Mouse (Mus musculus): ENCODE data around the gene Mllt1. TPM values are rescaled to one million over a fixed set of nuclear protein-coding genes. Genes with fewer than 3 reads are reported as not detected.

Mllt1 gene
- polyA plus RNA-seq, 1 experiment from 2014 or later = 26.4 TPM

DNA sequence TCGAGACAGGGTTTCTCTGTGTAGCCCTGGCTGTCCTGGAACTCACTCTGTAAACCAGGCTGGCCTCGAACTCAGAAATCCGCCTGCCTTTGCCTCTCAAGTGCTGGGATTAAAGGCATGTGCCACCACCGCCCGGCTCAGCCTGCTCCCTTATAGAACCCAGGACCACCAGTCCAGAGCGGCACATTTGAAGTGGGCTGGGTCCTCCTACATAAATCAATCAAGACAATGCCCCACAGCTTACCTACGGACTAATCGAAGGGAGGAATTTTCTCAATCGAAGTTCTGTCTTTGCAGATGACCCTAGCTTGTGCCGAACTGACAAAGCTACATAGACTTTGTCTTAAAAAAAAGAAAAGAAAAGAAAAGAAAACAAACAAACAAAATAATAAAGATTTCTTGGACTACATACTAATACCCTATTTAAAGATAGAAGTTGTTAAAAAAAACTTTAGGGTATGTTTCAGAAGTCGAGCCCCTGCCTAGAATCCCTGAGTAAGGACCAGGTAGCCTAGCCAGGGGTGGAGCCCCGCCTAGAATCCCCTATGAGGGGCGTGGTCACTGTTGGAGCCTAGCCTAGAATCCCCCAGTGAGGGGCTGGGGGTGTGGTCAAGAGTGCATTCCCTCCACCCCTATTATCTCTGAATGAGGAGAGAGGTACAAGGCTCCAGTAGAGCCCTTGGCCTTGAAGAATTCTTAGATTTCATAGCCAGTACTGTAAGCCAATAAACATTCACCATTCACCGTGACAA, 38.9 kb upstream of the Mllt1 start:
- H3K36me3 ChIP-seq (ENCODE audit: control insufficient read depth, insufficient read depth) = no peaks in the 10 kb centered on the region
- H3K4me3 ChIP-seq (ENCODE audit: low read length) = no peak overlapping the region
- H3K9me3 ChIP-seq (replicated peaks; ENCODE audit: control insufficient read depth, low read length) = no peaks in the 10 kb centered on the region
- no peak overlapping the region for H3K27ac ChIP-seq (ENCODE audit: low read length)
- no peaks in the 10 kb centered on the region for H3K4me1 ChIP-seq (ENCODE audit: control insufficient read depth, insufficient read depth, low read length)
- no peak for ATAC-seq (replicated peaks; ENCODE audit: extremely low read depth, insufficient read depth, low FRiP score)
- H3K9ac ChIP-seq (ENCODE audit: low read length) = no peak overlapping the region
- no peaks in the 10 kb centered on the region; the same call in 1 of the 2 replicates for H3K27me3 ChIP-seq (ENCODE audit: control insufficient read depth, insufficient read depth, low read length)
- no peak overlapping the region for H3K4me2 ChIP-seq (ENCODE audit: low read depth, low read length)
- WGBS = 57% methylated on average over 12 of the region's 14 CpGs

DNA sequence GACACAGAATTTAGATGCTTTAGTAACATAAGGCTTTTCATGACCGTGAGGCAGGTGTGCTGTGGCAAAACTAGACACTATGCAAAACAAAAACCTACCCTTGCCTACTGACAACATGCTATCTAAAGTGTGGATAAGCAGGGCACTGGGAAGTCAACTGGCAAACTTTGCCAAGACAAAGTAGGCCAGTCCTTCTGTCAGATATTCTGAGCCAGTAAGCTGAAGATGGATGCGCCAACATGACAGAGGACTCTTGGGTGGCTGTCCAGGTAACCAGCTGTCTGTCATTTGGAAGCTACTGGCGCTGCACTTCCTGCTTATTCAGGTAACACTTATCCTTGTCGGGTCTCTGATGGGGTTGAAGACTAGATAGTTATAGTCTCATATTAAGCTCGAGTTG, 34.9 kb upstream of the Mllt1 start:
- H3K27ac ChIP-seq (ENCODE audit: low read length) = no peak overlapping the region
- H3K36me3 ChIP-seq (ENCODE audit: control insufficient read depth, insufficient read depth) = no peaks in the 10 kb centered on the region
- no peak overlapping the region for H3K4me2 ChIP-seq (ENCODE audit: low read depth, low read length)
- ATAC-seq (replicated peaks; ENCODE audit: extremely low read depth, insufficient read depth, low FRiP score) = no peak
- 60% methylated on average over 5 of the region's 5 CpGs for WGBS
- H3K9ac ChIP-seq (ENCODE audit: low read length) = no peak overlapping the region
- H3K9me3 ChIP-seq (replicated peaks; ENCODE audit: control insufficient read depth, low read length) = no peaks in the 10 kb centered on the region
- no peak overlapping the region for H3K4me3 ChIP-seq (ENCODE audit: low read length)
- no peaks in the 10 kb centered on the region; the same call in 1 of the 2 replicates for H3K27me3 ChIP-seq (ENCODE audit: control insufficient read depth, insufficient read depth, low read length)
- no peaks in the 10 kb centered on the region for H3K4me1 ChIP-seq (ENCODE audit: control insufficient read depth, insufficient read depth, low read length)

DNA sequence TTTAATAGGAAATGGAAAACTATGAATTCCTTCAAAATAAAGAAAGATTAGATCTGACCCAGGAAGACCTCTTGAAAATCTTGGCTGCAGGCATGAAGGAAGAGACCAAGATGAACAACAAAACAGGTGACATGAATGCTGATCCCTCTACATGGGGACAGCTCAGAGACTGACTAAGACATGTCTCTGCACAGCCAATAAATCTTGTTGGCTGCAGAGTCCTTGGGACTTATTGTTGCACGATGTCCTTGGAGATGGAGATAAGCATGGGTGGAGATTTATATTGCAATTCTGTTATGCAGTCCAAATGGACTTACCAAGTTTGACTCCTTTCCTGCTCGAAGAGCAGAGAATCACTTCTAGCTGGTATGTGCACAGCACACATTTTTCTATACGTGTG, 34.1 kb upstream of the Mllt1 start:
- no peak overlapping the region for H3K4me2 ChIP-seq (ENCODE audit: low read depth, low read length)
- no peak overlapping the region for H3K27ac ChIP-seq (ENCODE audit: low read length)
- no peaks in the 10 kb centered on the region; the same call in 1 of the 2 replicates for H3K27me3 ChIP-seq (ENCODE audit: control insufficient read depth, insufficient read depth, low read length)
- WGBS = 60% methylated on average over 3 of the region's 3 CpGs
- no peak for ATAC-seq (replicated peaks; ENCODE audit: extremely low read depth, insufficient read depth, low FRiP score)
- H3K36me3 ChIP-seq (ENCODE audit: control insufficient read depth, insufficient read depth) = no peaks in the 10 kb centered on the region
- no peaks in the 10 kb centered on the region for H3K4me1 ChIP-seq (ENCODE audit: control insufficient read depth, insufficient read depth, low read length)
- no peak overlapping the region for H3K9ac ChIP-seq (ENCODE audit: low read length)
- no peak overlapping the region for H3K4me3 ChIP-seq (ENCODE audit: low read length)
- H3K9me3 ChIP-seq (replicated peaks; ENCODE audit: control insufficient read depth, low read length) = no peaks in the 10 kb centered on the region

DNA sequence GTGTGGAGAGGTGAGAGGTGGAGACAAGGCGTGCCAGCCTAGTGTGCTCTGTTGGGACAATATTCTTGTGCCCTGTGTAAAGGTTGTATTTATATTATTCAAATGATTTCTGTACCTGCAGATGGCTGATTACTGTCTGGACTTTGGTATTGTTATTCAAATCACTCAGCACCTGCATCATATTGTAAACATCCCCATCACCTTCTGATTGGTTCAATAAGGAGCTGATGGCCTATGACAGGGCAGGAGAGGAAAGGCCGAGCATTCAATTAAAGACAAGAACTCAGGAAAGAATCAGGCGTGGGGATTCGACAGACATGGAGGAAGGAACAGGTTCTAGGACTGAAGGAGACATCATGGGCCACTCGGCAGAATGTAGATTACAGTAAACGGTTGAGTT, 28.4 kb upstream of the Mllt1 start:
- H3K4me3 ChIP-seq (ENCODE audit: low read length) = no peak overlapping the region
- no peaks in the 10 kb centered on the region for H3K9me3 ChIP-seq (replicated peaks; ENCODE audit: control insufficient read depth, low read length)
- no peaks in the 10 kb centered on the region for H3K36me3 ChIP-seq (ENCODE audit: control insufficient read depth, insufficient read depth)
- no peak overlapping the region for H3K27ac ChIP-seq (ENCODE audit: low read length)
- 68% methylated on average over 6 of the region's 6 CpGs for WGBS
- no peaks in the 10 kb centered on the region for H3K27me3 ChIP-seq (ENCODE audit: control insufficient read depth, insufficient read depth, low read length)
- no peaks in the 10 kb centered on the region for H3K4me1 ChIP-seq (ENCODE audit: control insufficient read depth, insufficient read depth, low read length)
- no peak overlapping the region for H3K9ac ChIP-seq (ENCODE audit: low read length)
- ATAC-seq (replicated peaks; ENCODE audit: extremely low read depth, insufficient read depth, low FRiP score) = no peak
- no peak overlapping the region for H3K4me2 ChIP-seq (ENCODE audit: low read depth, low read length)

DNA sequence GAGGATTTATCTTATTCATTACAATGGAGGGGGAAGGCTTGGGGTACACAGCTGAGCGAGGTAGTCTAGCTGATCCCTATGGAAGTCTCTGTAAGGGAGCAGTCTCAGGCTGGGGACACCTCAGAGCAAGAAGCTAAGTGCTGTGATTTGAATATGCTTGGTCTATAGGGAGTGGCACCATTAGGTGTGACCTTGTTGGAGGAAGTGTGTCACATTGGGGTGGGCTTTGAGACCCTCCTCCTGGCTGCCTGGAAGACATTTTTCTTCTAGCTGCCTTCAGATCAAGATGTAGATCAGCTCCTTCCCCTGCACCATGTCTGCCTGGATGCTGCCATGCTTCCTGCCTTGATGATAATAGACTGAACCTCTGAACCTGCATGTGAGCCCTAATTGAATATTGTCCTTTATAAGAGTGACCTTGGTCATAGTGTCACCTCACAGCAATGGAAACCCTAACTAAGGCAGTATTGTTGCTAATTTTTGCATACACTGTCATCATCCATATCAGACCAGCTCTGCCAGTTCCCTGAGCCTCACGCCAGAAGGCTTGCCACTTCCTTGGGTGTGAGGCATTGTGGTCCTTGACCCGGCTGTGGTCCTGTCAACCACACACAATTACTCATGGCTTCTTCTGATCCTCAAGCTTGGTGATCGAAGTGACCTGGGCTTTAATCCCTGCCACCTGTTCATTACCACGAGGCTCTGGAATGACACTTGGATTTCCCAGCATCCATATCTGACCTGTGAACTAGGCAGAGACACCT, 27.6 kb upstream of the Mllt1 start:
- ATAC-seq (replicated peaks; ENCODE audit: extremely low read depth, insufficient read depth, low FRiP score) = no peak
- Histone ChIP-seq H3K27ac (ENCODE audit: low read length) (no peak overlapping the region), H3K9me3 (replicated peaks; ENCODE audit: control insufficient read depth, low read length) (no peaks in the 10 kb centered on the region), H3K27me3 (ENCODE audit: control insufficient read depth, insufficient read depth, low read length) (no peaks in the 10 kb centered on the region), H3K4me1 (ENCODE audit: control insufficient read depth, insufficient read depth, low read length) (no peaks in the 10 kb centered on the region), H3K9ac (ENCODE audit: low read length) (no peak overlapping the region), H3K4me2 (ENCODE audit: low read depth, low read length) (no peak overlapping the region), H3K36me3 (ENCODE audit: control insufficient read depth, insufficient read depth) (no peaks in the 10 kb centered on the region), H3K4me3 (ENCODE audit: low read length) (no peak overlapping the region)
- 64% methylated on average over 5 of the region's 5 CpGs for WGBS

DNA sequence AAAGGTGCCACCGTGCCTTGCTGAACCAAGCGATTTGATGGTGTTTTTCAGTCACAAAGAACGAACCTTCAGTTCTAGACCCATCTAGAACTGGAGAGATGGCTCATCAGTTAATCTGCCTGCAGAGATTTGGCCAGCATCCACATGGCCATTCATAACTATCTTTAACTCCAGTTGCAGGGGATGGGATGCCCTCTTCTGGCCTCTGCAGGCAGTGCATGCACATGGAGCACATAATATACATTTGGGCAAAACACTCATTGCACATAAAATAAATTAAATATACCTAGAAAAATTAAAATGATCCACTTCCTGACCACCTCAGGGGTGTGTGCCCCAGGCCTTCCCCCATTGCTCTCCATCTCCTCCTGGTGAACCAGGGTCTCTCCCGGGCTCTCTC, 26.7 kb upstream of the Mllt1 start:
- no peak for ATAC-seq (replicated peaks; ENCODE audit: extremely low read depth, insufficient read depth, low FRiP score)
- H3K4me3 ChIP-seq (ENCODE audit: low read length) = no peak overlapping the region
- H3K36me3 ChIP-seq (ENCODE audit: control insufficient read depth, insufficient read depth) = no peaks in the 10 kb centered on the region
- H3K9me3 ChIP-seq (replicated peaks; ENCODE audit: control insufficient read depth, low read length) = no peaks in the 10 kb centered on the region
- H3K27ac ChIP-seq (ENCODE audit: low read length) = no peak overlapping the region
- 87% methylated on average over 4 of the region's 4 CpGs for WGBS
- no peaks in the 10 kb centered on the region for H3K27me3 ChIP-seq (ENCODE audit: control insufficient read depth, insufficient read depth, low read length)
- H3K4me2 ChIP-seq (ENCODE audit: low read depth, low read length) = no peak overlapping the region
- H3K9ac ChIP-seq (ENCODE audit: low read length) = no peak overlapping the region
- H3K4me1 ChIP-seq (ENCODE audit: control insufficient read depth, insufficient read depth, low read length) = no peaks in the 10 kb centered on the region

DNA sequence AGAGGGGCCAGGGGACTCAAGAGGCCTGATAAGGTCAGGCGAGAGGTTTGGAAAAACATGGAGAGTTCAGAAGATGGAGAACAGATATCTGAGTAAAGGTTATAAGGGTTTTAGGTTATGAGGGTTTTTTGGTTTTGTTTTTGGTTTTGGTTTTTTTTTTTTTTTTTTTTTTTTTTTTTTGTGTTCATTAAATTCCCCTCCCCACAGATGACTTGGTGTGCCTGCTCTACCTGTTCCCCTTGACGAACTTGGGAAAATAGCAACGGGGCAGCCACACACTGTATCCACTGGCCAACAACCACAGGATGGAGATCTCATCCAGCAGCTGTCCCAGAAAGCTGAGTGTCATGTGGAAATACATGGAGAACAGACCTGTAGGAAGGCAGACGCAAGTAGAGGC, 23.5 kb upstream of the Mllt1 start:
- WGBS = 57% methylated on average over 4 of the region's 4 CpGs
- no peak for ATAC-seq (replicated peaks; ENCODE audit: extremely low read depth, insufficient read depth, low FRiP score)

DNA sequence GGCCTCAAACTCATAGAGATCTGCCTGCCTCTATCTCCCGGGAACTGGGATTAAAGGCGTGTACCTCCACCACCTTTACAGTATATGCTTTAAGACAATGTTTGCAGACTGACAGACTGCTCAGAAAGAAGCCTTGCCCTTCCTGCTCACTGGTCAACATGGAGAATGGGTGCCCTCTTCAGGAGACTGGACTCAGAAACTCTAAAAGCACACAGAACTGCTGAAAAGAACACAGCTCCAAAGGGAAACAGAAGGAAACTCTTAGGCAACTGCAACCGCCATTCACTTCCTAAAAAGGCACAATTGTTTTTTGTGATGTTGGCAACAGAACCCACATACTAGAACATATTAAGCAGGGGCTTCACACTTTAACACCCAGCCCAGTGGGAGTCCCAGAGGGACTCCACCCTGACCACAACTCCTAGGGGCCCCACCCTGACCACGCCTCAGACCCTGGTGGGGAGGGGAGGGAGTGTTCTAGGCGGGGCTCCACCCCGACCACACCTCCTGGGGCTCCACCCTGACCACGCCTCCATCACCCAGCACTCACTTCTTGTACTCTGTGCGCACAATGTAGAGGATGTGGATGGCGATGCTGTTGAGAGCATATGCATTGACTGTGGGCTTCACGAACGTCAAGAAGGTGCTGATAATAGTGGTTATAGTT, 22.7 kb upstream of the Mllt1 start:
- no peak; the same call in 1 of the 2 replicates for ATAC-seq (replicated peaks; ENCODE audit: extremely low read depth, insufficient read depth, low FRiP score)
- Histone ChIP-seq H3K9me3 (replicated peaks; ENCODE audit: control insufficient read depth, low read length) (no peaks in the 10 kb centered on the region), H3K9ac (ENCODE audit: low read length) (no peak overlapping the region), H3K27ac (ENCODE audit: low read length) (no peak overlapping the region), H3K4me3 (ENCODE audit: low read length) (no peak overlapping the region), H3K36me3 (ENCODE audit: control insufficient read depth, insufficient read depth) (no peaks in the 10 kb centered on the region), H3K4me2 (ENCODE audit: low read depth, low read length) (no peak overlapping the region), H3K27me3 (ENCODE audit: control insufficient read depth, insufficient read depth, low read length) (no peaks in the 10 kb centered on the region), H3K4me1 (ENCODE audit: control insufficient read depth, insufficient read depth, low read length) (no peaks in the 10 kb centered on the region)
- 21% methylated on average over 11 of the region's 11 CpGs for WGBS

More for the DNA sequence above, 23.5 kb upstream of the Mllt1 start:
- Histone ChIP-seq H3K4me2 (ENCODE audit: low read depth, low read length) (no peak overlapping the region), H3K9ac (ENCODE audit: low read length) (no peak overlapping the region), H3K27ac (ENCODE audit: low read length) (no peak overlapping the region), H3K4me3 (ENCODE audit: low read length) (no peak overlapping the region), H3K9me3 (replicated peaks; ENCODE audit: control insufficient read depth, low read length) (no peaks in the 10 kb centered on the region), H3K27me3 (ENCODE audit: control insufficient read depth, insufficient read depth, low read length) (no peaks in the 10 kb centered on the region), H3K4me1 (ENCODE audit: control insufficient read depth, insufficient read depth, low read length) (no peaks in the 10 kb centered on the region), H3K36me3 (ENCODE audit: control insufficient read depth, insufficient read depth) (no peaks in the 10 kb centered on the region)

DNA sequence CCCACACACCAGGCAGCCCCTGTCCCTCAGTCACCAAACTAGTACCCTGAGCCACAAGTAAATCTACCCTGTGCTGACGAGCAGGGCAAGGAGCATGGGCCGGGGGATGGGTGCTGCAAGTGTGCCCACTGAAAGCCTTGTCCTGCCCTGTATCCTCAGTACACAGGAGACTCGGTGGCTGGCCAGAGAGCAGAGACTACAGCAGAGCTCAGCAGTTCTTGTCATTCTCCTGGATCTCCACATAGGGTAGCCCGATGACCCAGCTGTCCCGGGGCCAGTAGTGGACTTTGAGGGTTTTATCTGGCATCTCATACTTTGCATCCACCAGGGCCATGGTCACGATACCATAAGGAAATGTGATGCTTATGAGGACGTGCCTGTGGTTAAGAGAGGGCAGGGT, 19.7 kb upstream of the Mllt1 start:
- no peak for ATAC-seq (replicated peaks; ENCODE audit: extremely low read depth, insufficient read depth, low FRiP score)
- H3K9ac ChIP-seq (ENCODE audit: low read length) = no peak overlapping the region
- H3K27ac ChIP-seq (ENCODE audit: low read length) = no peak overlapping the region
- H3K36me3 ChIP-seq (ENCODE audit: control insufficient read depth, insufficient read depth) = no peaks in the 10 kb centered on the region
- WGBS = 71% methylated on average over 7 of the region's 7 CpGs
- no peaks in the 10 kb centered on the region for H3K9me3 ChIP-seq (replicated peaks; ENCODE audit: control insufficient read depth, low read length)
- H3K4me2 ChIP-seq (ENCODE audit: low read depth, low read length) = no peak overlapping the region
- H3K4me3 ChIP-seq (ENCODE audit: low read length) = no peak overlapping the region
- H3K4me1 ChIP-seq (ENCODE audit: control insufficient read depth, insufficient read depth, low read length) = no peaks in the 10 kb centered on the region
- no peaks in the 10 kb centered on the region for H3K27me3 ChIP-seq (ENCODE audit: control insufficient read depth, insufficient read depth, low read length)
